Mouse (Mus musculus) C2C12 (cell line): ENCODE measurements around the gene Igsf9b. TPM values are rescaled to one million over a fixed set of nuclear protein-coding genes. Genes with fewer than 3 reads are reported as not detected.

Source experiments
- H3K27me3 ChIP-seq: one replicate; pipeline ENCODE4 v1.6.1; 2011; ENCODE audit not compliant: control insufficient read depth, insufficient read depth, insufficient read length
- H3K36me3 ChIP-seq: one replicate; pipeline ENCODE4 v1.6.1; 2011; ENCODE audit not compliant: control insufficient read depth, insufficient read depth
- H3K4me3 ChIP-seq: one replicate; pipeline ENCODE4 v1.5.1; 2011; ENCODE audit warnings: mild to moderate bottlenecking, control low read depth; ENCODE audit not compliant: poor library complexity, insufficient read depth, severe bottlenecking
- H3K79me2 ChIP-seq: one replicate; pipeline ENCODE4 v1.6.1; 2011; ENCODE audit not compliant: control insufficient read depth, insufficient read depth
- H3K79me3 ChIP-seq: one replicate; pipeline ENCODE4 v1.6.1; 2011; ENCODE audit warnings: low read depth, control low read depth
- H3ac ChIP-seq: one replicate; pipeline ENCODE3; 2011; ENCODE audit warnings: low read depth; ENCODE audit not compliant: control insufficient read depth, insufficient read length
- CEBPB ChIP-seq: IDR thresholded peaks from one replicate; pipeline ENCODE4 v1.6.1; 2011; ENCODE audit warnings: low read depth, mild to moderate bottlenecking, control low read depth, moderate library complexity
- CTCF ChIP-seq: IDR thresholded peaks from one replicate; pipeline ENCODE4 v1.5.1; 2011; ENCODE audit not compliant: control insufficient read depth, insufficient read depth, insufficient read length
- FOSL1 ChIP-seq: IDR thresholded peaks from one replicate; pipeline ENCODE4 v1.8.0; 2011; ENCODE audit warnings: mild to moderate bottlenecking, low read length; ENCODE audit not compliant: poor library complexity, insufficient read depth, severe bottlenecking
- MAX ChIP-seq: IDR thresholded peaks from one replicate; pipeline ENCODE4 v1.6.1; 2011; ENCODE audit warnings: mild to moderate bottlenecking, control low read depth
- MYOD1 ChIP-seq: IDR thresholded peaks from one replicate; pipeline ENCODE4 v1.6.1; 2011; ENCODE audit warnings: low read depth; ENCODE audit not compliant: control insufficient read depth, insufficient read length
- MYOG ChIP-seq: IDR thresholded peaks from one replicate; pipeline ENCODE4 v1.6.1; 2011; ENCODE audit not compliant: control insufficient read depth, insufficient read length; ENCODE audit errors: extremely low read depth
- USF1 ChIP-seq: IDR thresholded peaks from one replicate; pipeline ENCODE4 v1.6.1; 2011; ENCODE audit warnings: low read depth, mild to moderate bottlenecking, control low read depth, moderate library complexity
- polyA plus RNA-seq: library from polyadenylated mRNA; unstranded; fragments of >200 nt; fragmentation: generic; extraction: Trizol; gene quantifications from one replicate; pipeline ENCODE4 v1.2.1, GENCODE M21; 2012; ENCODE audit warnings: missing spikeins

Gene Igsf9b
- polyA plus RNA-seq, 1 experiment = 0.15 TPM

DNA sequence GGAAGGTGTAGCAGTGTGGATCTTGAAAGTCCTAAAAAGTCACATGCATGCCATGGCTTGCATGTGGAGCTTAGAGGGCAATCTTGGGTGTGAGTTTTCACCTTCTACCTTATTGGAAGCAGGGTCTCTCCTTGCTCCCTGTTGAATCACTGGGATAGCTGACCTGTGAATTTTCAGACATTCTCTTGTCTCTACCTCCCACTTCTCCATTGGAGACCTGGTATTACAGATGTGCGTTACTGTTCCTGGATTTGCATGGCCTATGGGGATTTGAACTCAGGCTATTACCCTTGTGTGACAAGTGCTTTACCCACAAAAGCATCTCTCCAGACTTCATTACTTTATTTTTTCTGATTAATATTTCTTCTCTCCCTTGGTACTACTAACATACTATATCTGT, 26.1 kb upstream of the Igsf9b start:
- H3K79me3 ChIP-seq = no peaks in the 10 kb centered on the region

DNA sequence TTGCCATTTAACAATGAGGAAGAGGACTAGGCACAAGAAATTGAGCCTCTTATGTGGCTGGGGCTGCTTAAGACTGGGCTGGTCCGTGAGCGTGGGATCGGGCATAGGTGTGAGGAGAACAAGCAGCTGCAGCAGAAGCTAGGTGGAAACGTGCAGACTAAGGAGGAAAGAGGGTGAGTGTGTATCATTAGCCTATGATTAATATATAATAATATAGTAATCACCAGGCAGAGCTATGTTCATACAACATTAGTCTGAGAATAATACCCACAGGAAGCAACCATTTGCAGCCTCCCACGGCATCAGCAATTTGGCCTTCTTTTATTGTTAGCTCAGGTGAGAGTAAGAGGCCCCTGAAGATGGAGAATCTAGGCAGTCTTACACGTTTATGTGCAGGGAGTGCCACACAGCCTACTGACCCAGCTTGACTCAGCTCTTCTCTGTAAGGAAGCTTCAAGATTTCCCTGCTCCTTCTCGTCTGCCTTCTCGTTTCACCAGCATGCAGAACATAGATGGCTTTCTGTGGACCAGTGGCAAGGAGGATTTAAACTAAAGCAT, 22.6 kb upstream of the Igsf9b start:
- no peak overlapping the region for H3ac ChIP-seq
- H3K36me3 ChIP-seq = no peaks in the 10 kb centered on the region
- H3K79me2 ChIP-seq = no peaks in the 10 kb centered on the region
- no peaks in the 10 kb centered on the region for H3K27me3 ChIP-seq
- H3K79me3 ChIP-seq = no peaks in the 10 kb centered on the region
- TF ChIP-seq CEBPB = no peak
- no peak for TF ChIP-seq CTCF
- no peak for TF ChIP-seq FOSL1
- no peak for TF ChIP-seq USF1
- no peak for TF ChIP-seq MAX
- no peak for TF ChIP-seq MYOD1
- TF ChIP-seq MYOG = no peak
- H3K4me3 ChIP-seq = no peak overlapping the region

More for the DNA sequence above, 26.1 kb upstream of the Igsf9b start:
- Histone ChIP-seq H3K36me3 (no peaks in the 10 kb centered on the region), H3ac (no peak overlapping the region), H3K27me3 (no peaks in the 10 kb centered on the region), H3K4me3 (no peak overlapping the region), H3K79me2 (no peaks in the 10 kb centered on the region)
- TF ChIP-seq MAX = no peak

DNA sequence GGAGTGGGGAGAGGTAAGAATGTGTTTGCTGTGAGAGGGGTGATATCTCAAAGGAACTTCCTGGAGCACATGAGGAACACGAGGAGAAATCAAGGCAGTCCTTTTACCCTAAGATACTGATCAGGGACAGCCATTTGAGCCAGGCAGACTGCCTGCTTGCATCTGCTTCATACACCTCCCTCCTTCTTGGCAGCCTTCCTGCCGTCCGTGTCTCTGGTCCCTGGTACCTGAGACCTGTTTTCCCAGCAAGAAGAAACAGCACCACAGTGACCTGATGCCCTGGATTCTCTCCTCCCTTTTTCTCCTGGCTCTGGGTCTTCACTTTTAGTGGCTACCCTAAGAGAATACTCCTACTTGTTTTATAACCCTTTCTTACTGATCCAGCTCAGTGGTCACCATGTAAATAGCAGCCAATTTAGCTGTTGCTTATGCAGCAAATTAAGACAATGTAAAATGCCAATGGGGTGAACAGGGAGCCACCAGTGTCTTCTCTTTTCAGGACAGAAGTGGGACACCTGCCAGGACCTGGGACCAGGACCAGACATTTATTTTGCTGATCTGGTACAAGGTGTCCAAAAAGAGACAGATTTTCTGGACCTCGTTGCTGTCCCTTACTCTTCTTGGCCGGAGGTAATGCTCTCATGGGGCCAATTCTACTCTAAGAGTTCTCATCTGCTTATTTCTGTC, 21.5 kb upstream of the Igsf9b start:
- no peaks in the 10 kb centered on the region for H3K27me3 ChIP-seq
- H3K36me3 ChIP-seq = no peaks in the 10 kb centered on the region
- H3K79me2 ChIP-seq = no peaks in the 10 kb centered on the region
- H3K79me3 ChIP-seq = no peaks in the 10 kb centered on the region
- TF ChIP-seq CTCF = no peak
- no peak for TF ChIP-seq MYOG
- TF ChIP-seq FOSL1 = no peak
- TF ChIP-seq CEBPB = no peak
- no peak for TF ChIP-seq MYOD1
- TF ChIP-seq MAX = no peak
- TF ChIP-seq USF1 = no peak
- H3ac ChIP-seq = no peak overlapping the region
- no peak overlapping the region for H3K4me3 ChIP-seq

GRCm38 (mm10) chr9:27279041-27279440, 20.0 kb upstream of the Igsf9b start:
- Histone ChIP-seq H3K4me3 (no peak overlapping the region), H3K27me3 (no peaks in the 10 kb centered on the region), H3K79me2 (no peaks in the 10 kb centered on the region), H3K36me3 (no peaks in the 10 kb centered on the region), H3ac (no peak overlapping the region), H3K79me3 (no peaks in the 10 kb centered on the region)
- no peak for TF ChIP-seq CTCF
- TF ChIP-seq MAX = no peak
- no peak for TF ChIP-seq CEBPB
- no peak for TF ChIP-seq MYOD1
- TF ChIP-seq USF1 = no peak
- no peak for TF ChIP-seq FOSL1
- TF ChIP-seq MYOG = no peak

- TF ChIP-seq CEBPB (no peak), MYOD1 (no peak), MYOG (no peak), FOSL1 (no peak), CTCF (no peak), USF1 (no peak), MAX (no peak)
- Histone ChIP-seq H3K36me3 (no peaks in the 10 kb centered on the region), H3ac (no peak overlapping the region)
Measured at GRCm38 (mm10) chr9:27280976-27281375, 18.0 kb upstream of the Igsf9b start.

GRCm38 (mm10) chr9:27285719-27286249, 13.2 kb upstream of the Igsf9b start:
- H3K27me3 ChIP-seq = no peaks in the 10 kb centered on the region
- no peak for TF ChIP-seq MYOD1
- TF ChIP-seq CTCF = no peak
- no peak for TF ChIP-seq FOSL1
- TF ChIP-seq MAX = no peak
- no peak for TF ChIP-seq USF1
- no peak for TF ChIP-seq MYOG
- TF ChIP-seq CEBPB = no peak
- H3K79me2 ChIP-seq = no peaks in the 10 kb centered on the region
- H3K79me3 ChIP-seq = no peaks in the 10 kb centered on the region
- H3ac ChIP-seq = no peak overlapping the region
- H3K4me3 ChIP-seq = no peak overlapping the region
- H3K36me3 ChIP-seq = no peaks in the 10 kb centered on the region

More at GRCm38 (mm10) chr9:27280976-27281375, 18.0 kb upstream of the Igsf9b start:
- Histone ChIP-seq H3K27me3 (no peaks in the 10 kb centered on the region), H3K79me2 (no peaks in the 10 kb centered on the region), H3K4me3 (no peak overlapping the region), H3K79me3 (no peaks in the 10 kb centered on the region)
